Mouse (Mus musculus) heart, embryonic 11.5 days (tissue): ENCODE measurements around the gene Epha4. TPM values are rescaled to one million over a fixed set of nuclear protein-coding genes. Genes with fewer than 3 reads are reported as not detected.

ENCODE experiments used
- ATAC-seq: fragments of 200-750 bp; cut with Nextera tagmentation; replicated peaks from 2 replicates; pipeline ENCODE4 v1.8.0; 2017; ENCODE audit warnings: moderate library complexity; ENCODE audit not compliant: insufficient number of reproducible peaks, low FRiP score, low TSS enrichment
- H3K27ac ChIP-seq: fragments of 300-500 bp; sonication (generic); 2 replicates; pipeline ENCODE4 v1.5.1; 2014; ENCODE audit warnings: mild to moderate bottlenecking, low read depth, low read length
- H3K27me3 ChIP-seq: fragments of 300-500 bp; sonication (generic); 2 replicates; pipeline ENCODE4 v1.6.1; 2014; ENCODE audit warnings: mild to moderate bottlenecking, low read length, mixed read lengths; ENCODE audit not compliant: control insufficient read depth, insufficient read depth
- H3K36me3 ChIP-seq: fragments of 300-500 bp; sonication (generic); 2 replicates; pipeline ENCODE4 v1.6.1; 2014; ENCODE audit warnings: mild to moderate bottlenecking, low read length, moderate library complexity, mixed read lengths; ENCODE audit not compliant: control insufficient read depth, insufficient read depth
- H3K4me1 ChIP-seq: fragments of 300-500 bp; sonication (generic); 2 replicates; pipeline ENCODE4 v1.6.1; 2014; ENCODE audit warnings: low read length; ENCODE audit not compliant: control insufficient read depth, insufficient read depth
- H3K4me2 ChIP-seq: fragments of 300-500 bp; sonication (generic); 2 replicates; pipeline ENCODE4 v1.6.1; 2014; ENCODE audit warnings: mild to moderate bottlenecking, moderate library complexity
- H3K4me3 ChIP-seq: fragments of 300-500 bp; sonication (generic); 2 replicates; pipeline ENCODE4 v1.5.1; 2014; ENCODE audit warnings: low read depth, low read length
- H3K9ac ChIP-seq: fragments of 300-500 bp; sonication (generic); 2 replicates; pipeline ENCODE4 v1.6.1; 2014; ENCODE audit warnings: mild to moderate bottlenecking, low read depth, low read length, moderate library complexity
- H3K9me3 ChIP-seq: fragments of 300-500 bp; sonication (generic); replicated peaks from 2 replicates; pipeline ENCODE4 v1.6.1; 2016; ENCODE audit warnings: low read length; ENCODE audit not compliant: control insufficient read depth
- WGBS: fragments of 180-500 bp; shearing (Covaris S2); extraction: QIAGEN DNeasy Blood & Tissue Kit; methylation state at CpG from one replicate; pipeline ENCODE4 v1.1.7; 2014; ENCODE audit not compliant: insufficient replicate concordance; 5-methylcytosine and 5-hydroxymethylcytosine counted together
- polyA plus RNA-seq: library from polyadenylated mRNA; unstranded; fragments of >200 nt; fragmentation: Nextera tagmentation; extraction: Ambion mirVana; gene quantifications from 2 replicates; pipeline ENCODE4 v1.2.1, GENCODE M21; 2014

Epha4 gene
- polyA plus RNA-seq, 1 experiment from 2014 or later = 7.4 TPM

GRCm38 (mm10) chr1:77460831-77461629 lies 53.9 kb downstream of the Epha4 start:
- H3K4me3 ChIP-seq = no peak overlapping the region
- WGBS = 54% methylated on average over 11 of the region's 11 CpGs
- H3K36me3 ChIP-seq = no peaks in the 10 kb centered on the region
- no peak overlapping the region for H3K9ac ChIP-seq
- H3K9me3 ChIP-seq = no peaks in the 10 kb centered on the region
- peak overlapping the region; percentile 13; the same call in 1 of the 2 replicates for H3K27ac ChIP-seq
- H3K4me1 ChIP-seq = peaks cover 21% of the 10 kb centered on the region
- H3K4me2 ChIP-seq = no peak overlapping the region
- ATAC-seq = no peak
- H3K27me3 ChIP-seq = no peaks in the 10 kb centered on the region

GRCm38 (mm10) chr1:77458751-77459385 lies 56.0 kb downstream of the Epha4 start:
- Histone ChIP-seq H3K9me3 (no peaks in the 10 kb centered on the region), H3K27me3 (no peaks in the 10 kb centered on the region), H3K36me3 (no peaks in the 10 kb centered on the region), H3K4me1 (peaks cover 21% of the 10 kb centered on the region), H3K9ac (no peak overlapping the region), H3K4me3 (no peak overlapping the region), H3K27ac (no peak overlapping the region), H3K4me2 (no peak overlapping the region)
- 83% methylated on average over 7 of the region's 7 CpGs for WGBS
- ATAC-seq = no peak

GRCm38 (mm10) chr1:77457446-77457800 lies 57.5 kb downstream of the Epha4 start:
- no peaks in the 10 kb centered on the region for H3K27me3 ChIP-seq
- no peaks in the 10 kb centered on the region for H3K9me3 ChIP-seq
- WGBS = 59% methylated on average over 6 of the region's 6 CpGs
- no peak overlapping the region for H3K4me2 ChIP-seq
- no peak for ATAC-seq
- H3K4me3 ChIP-seq = no peak overlapping the region
- no peak overlapping the region for H3K9ac ChIP-seq
- no peaks in the 10 kb centered on the region for H3K36me3 ChIP-seq
- no peak overlapping the region for H3K27ac ChIP-seq
- H3K4me1 ChIP-seq = peaks cover 18% of the 10 kb centered on the region

- 76% methylated on average over 7 of the region's 7 CpGs for WGBS
- no peak overlapping the region for H3K4me2 ChIP-seq
- H3K4me3 ChIP-seq = no peak overlapping the region
- H3K27ac ChIP-seq = no peak overlapping the region
- no peak overlapping the region for H3K9ac ChIP-seq
- ATAC-seq = no peak
- H3K4me1 ChIP-seq = peaks cover 12% of the 10 kb centered on the region
- no peaks in the 10 kb centered on the region for H3K27me3 ChIP-seq
- H3K9me3 ChIP-seq = no peaks in the 10 kb centered on the region
- H3K36me3 ChIP-seq = no peaks in the 10 kb centered on the region
These were observed 58.0 kb downstream of the Epha4 start for GRCm38 (mm10) chr1:77456695-77457445.

GRCm38 (mm10) chr1:77453811-77454210 lies 61.1 kb downstream of the Epha4 start:
- Histone ChIP-seq H3K4me2 (no peak overlapping the region), H3K4me1 (no peaks in the 10 kb centered on the region), H3K9ac (no peak overlapping the region), H3K4me3 (no peak overlapping the region), H3K27ac (no peak overlapping the region), H3K27me3 (no peaks in the 10 kb centered on the region), H3K9me3 (no peaks in the 10 kb centered on the region), H3K36me3 (no peaks in the 10 kb centered on the region)
- no peak for ATAC-seq
- 90% methylated on average over 1 of the region's 1 CpGs for WGBS

- H3K36me3 ChIP-seq = no peaks in the 10 kb centered on the region
- no peak overlapping the region for H3K4me3 ChIP-seq
- no peak overlapping the region for H3K27ac ChIP-seq
- no peaks in the 10 kb centered on the region for H3K27me3 ChIP-seq
- no peaks in the 10 kb centered on the region for H3K4me1 ChIP-seq
- no peaks in the 10 kb centered on the region for H3K9me3 ChIP-seq
- ATAC-seq = no peak
- H3K9ac ChIP-seq = no peak overlapping the region
- no peak overlapping the region for H3K4me2 ChIP-seq
- 77% methylated on average over 3 of the region's 3 CpGs for WGBS
These were observed 62.2 kb downstream of the Epha4 start for GRCm38 (mm10) chr1:77452721-77453120.

- ATAC-seq = no peak
- Histone ChIP-seq H3K27me3 (no peaks in the 10 kb centered on the region), H3K27ac (no peak overlapping the region), H3K9me3 (no peaks in the 10 kb centered on the region), H3K4me3 (no peak overlapping the region), H3K4me1 (no peaks in the 10 kb centered on the region), H3K36me3 (no peaks in the 10 kb centered on the region), H3K4me2 (no peak overlapping the region), H3K9ac (no peak overlapping the region)
- WGBS = 90% methylated on average over 3 of the region's 3 CpGs
These were observed 63.3 kb downstream of the Epha4 start for GRCm38 (mm10) chr1:77451541-77451940.

- no peak for ATAC-seq
- 77% methylated on average over 3 of the region's 3 CpGs for WGBS
- no peaks in the 10 kb centered on the region for H3K27me3 ChIP-seq
- H3K4me2 ChIP-seq = no peak overlapping the region
- H3K4me1 ChIP-seq = no peaks in the 10 kb centered on the region
- H3K27ac ChIP-seq = no peak overlapping the region
- H3K9ac ChIP-seq = no peak overlapping the region
- no peak overlapping the region for H3K4me3 ChIP-seq
- H3K9me3 ChIP-seq = no peaks in the 10 kb centered on the region
- no peaks in the 10 kb centered on the region for H3K36me3 ChIP-seq
These were observed 64.7 kb downstream of the Epha4 start for GRCm38 (mm10) chr1:77450201-77450600.
